Mouse (Mus musculus) B cell, adult (primary cell): ENCODE results near the gene Olfr1138. TPM values are rescaled to one million over a fixed set of nuclear protein-coding genes. Genes with fewer than 3 reads are reported as not detected.

ENCODE experiments used
- total RNA-seq: library from RNA; stranded (reverse); gene quantifications from 4 replicates; pipeline ENCODE4 v1.2.4, GENCODE M21; 2023; ENCODE audit not compliant: inconsistent age

Gene Olfr1138
- not detected in 4 replicates for total RNA-seq

DNA sequence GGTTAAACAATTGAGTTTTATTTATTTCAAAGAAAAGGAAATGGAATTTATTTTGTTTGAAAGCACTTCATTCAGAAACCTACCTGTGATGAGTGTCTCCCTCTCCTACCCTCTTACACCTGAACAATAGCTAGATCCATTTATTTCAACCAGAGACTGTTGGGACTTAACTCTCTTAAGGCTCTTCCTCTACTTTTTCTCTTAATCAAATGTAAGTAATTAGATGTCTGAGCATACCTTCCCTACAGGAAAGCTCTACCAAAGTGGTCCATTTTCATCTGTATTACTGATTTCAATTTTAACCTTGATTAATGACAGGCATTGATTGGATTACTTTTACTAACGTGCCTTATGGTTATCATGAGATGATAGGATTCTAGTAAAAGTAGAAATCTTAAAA lies at the start of gene Olfr1138:
TSS of gene Olfr1138 (minus strand) at position 101 of the 400 bp plus-strand sequence.

DNA sequence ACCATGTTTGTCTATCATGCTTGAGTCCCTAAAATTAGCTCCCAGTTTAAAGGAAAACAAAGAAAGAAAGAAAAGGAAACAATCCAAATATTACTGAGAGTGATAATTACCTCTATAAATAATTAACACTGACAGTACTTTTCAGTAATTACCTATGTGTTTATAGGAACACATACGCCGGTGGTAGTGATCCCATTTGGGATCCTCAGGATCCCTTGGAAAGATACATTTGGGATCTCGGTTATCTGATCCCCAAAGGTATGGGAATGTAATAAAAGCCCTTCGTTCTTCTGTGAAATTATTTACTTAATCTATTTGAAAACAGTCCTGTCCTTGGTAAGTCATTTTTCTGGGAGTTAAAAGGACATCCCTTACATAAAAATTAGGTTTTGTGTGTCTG lies 39.4 kb upstream of the Olfr1138 start, which contains the start of gene Olfr152:
TSS of gene Olfr152 (plus strand) at position 301 of the 400 bp plus-strand sequence.

GRCm38 (mm10) chr2:87753891-87754290 lies 14.1 kb upstream of the Olfr1138 start, which contains the start of gene Olfr1141:
Olfr1141 (minus strand) TSS chr2:87753991.

GRCm38 (mm10) chr2:87743452-87743851 lies 3.7 kb upstream of the Olfr1138 start, which contains the start of gene Olfr1140:
Olfr1140 (plus strand) TSS chr2:87743752.

DNA sequence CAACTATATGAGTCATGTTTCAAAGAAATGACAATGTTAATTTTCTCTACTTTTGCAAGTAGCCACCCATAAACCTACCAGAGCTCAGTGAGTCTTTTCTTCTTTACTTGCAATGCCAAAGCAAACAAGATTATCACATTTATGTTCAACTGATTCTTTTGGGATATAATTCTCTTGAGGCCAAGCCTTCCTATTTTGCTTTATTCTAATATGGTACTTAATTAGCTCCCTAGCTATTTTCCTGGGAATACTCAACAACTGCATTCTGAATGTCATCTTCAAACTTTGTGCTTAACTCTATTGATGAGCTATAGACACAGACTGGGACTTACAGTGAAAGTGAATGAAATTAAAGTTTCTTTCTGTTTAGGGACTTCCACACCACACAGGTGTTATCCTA lies 26.7 kb downstream of the Olfr1138 start, which contains the start of gene Olfr1137:
TSS of gene Olfr1137 (minus strand) at position 101 of the 400 bp plus-strand sequence.

GRCm38 (mm10) chr2:87693847-87694246 lies 45.9 kb downstream of the Olfr1138 start, which contains the start of gene Olfr1136:
Olfr1136 (minus strand) TSS chr2:87693947.

Other genes with a start within 250 kb of the Olfr1138 start
- gene Pramel7, start 242.9 kb downstream of the Olfr1138 start, total RNA-seq: not detected in 4 replicates
- not detected in 4 replicates for gene Pramel6, start 233.4 kb downstream of the Olfr1138 start, total RNA-seq
- not detected in 4 replicates for gene Olfr153, start 208.2 kb downstream of the Olfr1138 start, total RNA-seq
- gene Olfr1128, start 194.4 kb downstream of the Olfr1138 start, total RNA-seq: not detected in 4 replicates
- gene Olfr1129, start 166.1 kb downstream of the Olfr1138 start, total RNA-seq: not detected in 4 replicates
- gene Olfr1130, start 133.8 kb downstream of the Olfr1138 start, total RNA-seq: not detected in 4 replicates
- not detected in 4 replicates for gene Olfr1131, start 112.9 kb downstream of the Olfr1138 start, total RNA-seq
- gene Olfr1132, start 102.4 kb downstream of the Olfr1138 start, total RNA-seq: not detected in 4 replicates
- not detected in 4 replicates for gene Olfr1133, start 92.6 kb downstream of the Olfr1138 start, total RNA-seq
- not detected in 4 replicates for gene Olfr1134, start 81.5 kb downstream of the Olfr1138 start, total RNA-seq
- gene Olfr1135, start 66.3 kb downstream of the Olfr1138 start, total RNA-seq: not detected in 4 replicates
- gene Olfr1136, start 46.0 kb downstream of the Olfr1138 start, total RNA-seq: not detected in 4 replicates
- not detected in 4 replicates for gene Olfr1137, start 26.8 kb downstream of the Olfr1138 start, total RNA-seq
- gene Olfr1140, start 3.8 kb upstream of the Olfr1138 start, total RNA-seq: not detected in 4 replicates
- gene Olfr1141, start 14.0 kb upstream of the Olfr1138 start, total RNA-seq: not detected in 4 replicates
- not detected in 4 replicates for gene Olfr152, start 39.5 kb upstream of the Olfr1138 start, total RNA-seq
- gene Olfr1143, start 60.6 kb upstream of the Olfr1138 start, total RNA-seq: not detected in 4 replicates
- not detected in 4 replicates for gene Olfr1145, start 69.8 kb upstream of the Olfr1138 start, total RNA-seq
- not detected in 4 replicates for gene Olfr1148, start 90.6 kb upstream of the Olfr1138 start, total RNA-seq
- gene Olfr1150-ps1, start 104.0 kb upstream of the Olfr1138 start, total RNA-seq: not detected in 4 replicates
- gene Olfr1151, start 115.9 kb upstream of the Olfr1138 start, total RNA-seq: not detected in 4 replicates
- not detected in 4 replicates for gene Olfr1152, start 126.5 kb upstream of the Olfr1138 start, total RNA-seq
- not detected in 4 replicates for gene Olfr1153, start 155.0 kb upstream of the Olfr1138 start, total RNA-seq
- not detected in 4 replicates for gene Olfr1154, start 165.2 kb upstream of the Olfr1138 start, total RNA-seq
- gene Olfr1155, start 205.2 kb upstream of the Olfr1138 start, total RNA-seq: not detected in 4 replicates
- not detected in 4 replicates for gene Olfr1156, start 213.1 kb upstream of the Olfr1138 start, total RNA-seq
- not detected in 4 replicates for gene Olfr1157, start 228.3 kb upstream of the Olfr1138 start, total RNA-seq
- not detected in 4 replicates for gene Olfr74, start 234.7 kb upstream of the Olfr1138 start, total RNA-seq